Mouse (Mus musculus): ENCODE measurements around the gene Cyp2e1.
A peak's percentile ranks its signal among the peaks of the same experiment; 100 is the strongest.

The Cyp2e1 gene

DNA sequence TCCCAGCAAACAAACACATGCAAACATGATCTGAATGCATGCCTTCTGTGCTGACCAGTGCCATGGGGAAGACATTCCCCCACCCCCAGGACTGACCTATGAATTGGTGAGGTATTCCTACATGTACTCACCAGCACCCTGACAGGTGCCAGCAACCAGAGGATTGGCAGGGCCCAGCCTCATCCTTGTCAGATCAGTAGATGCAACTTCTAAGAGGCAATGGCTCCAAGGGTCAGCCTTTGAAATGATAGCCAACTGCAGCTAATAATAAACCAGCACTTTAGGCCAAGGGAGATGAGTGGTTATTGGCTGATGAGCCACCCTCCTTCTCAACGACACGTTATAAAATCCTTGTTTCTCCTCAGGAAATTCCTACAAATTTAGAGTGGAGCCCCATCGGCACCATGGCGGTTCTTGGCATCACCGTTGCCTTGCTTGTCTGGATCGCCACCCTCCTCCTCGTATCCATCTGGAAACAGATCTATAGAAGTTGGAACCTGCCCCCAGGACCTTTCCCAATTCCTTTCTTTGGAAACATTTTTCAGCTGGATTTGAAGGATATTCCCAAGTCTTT lies at the start of gene Cyp2e1:
Cyp2e1 (plus strand) TSS at position 293 of the 574 bp plus-strand sequence.
- peak; percentile 24; the same call in 1 of the 2 replicates for TF ChIP-seq GATA4 (IDR thresholded peaks at IDR 0.05; ENCODE audit: insufficient replicate concordance, low read length)

GRCm38 (mm10) chr7:140717155-140718055 lies 46.1 kb upstream of the Cyp2e1 start:
- TF ChIP-seq GATA4 (IDR thresholded peaks at IDR 0.05; ENCODE audit: insufficient replicate concordance, low read length) = peak; percentile 86

DNA sequence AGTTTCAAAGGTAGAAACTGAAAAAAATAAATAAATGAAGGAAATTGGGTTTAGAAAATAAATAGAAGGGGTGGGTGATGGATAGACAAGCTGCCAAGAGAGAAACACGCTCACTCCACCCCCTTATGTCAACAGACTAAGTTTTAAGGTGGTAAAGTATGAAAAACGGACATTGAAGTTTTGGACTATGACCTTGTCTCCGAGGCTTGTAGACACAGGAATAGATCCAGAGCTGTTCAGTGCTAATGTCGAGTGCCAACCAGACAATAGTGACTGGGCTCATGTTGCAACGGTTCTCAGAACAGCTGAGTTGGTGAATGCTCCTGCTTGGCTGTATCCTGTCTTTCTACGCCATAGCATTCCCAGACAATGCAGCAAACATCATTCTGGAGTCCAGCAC lies 42.4 kb upstream of the Cyp2e1 start:
- no peak for TF ChIP-seq GATA4 (IDR thresholded peaks at IDR 0.05; ENCODE audit: insufficient replicate concordance, low read length)

DNA sequence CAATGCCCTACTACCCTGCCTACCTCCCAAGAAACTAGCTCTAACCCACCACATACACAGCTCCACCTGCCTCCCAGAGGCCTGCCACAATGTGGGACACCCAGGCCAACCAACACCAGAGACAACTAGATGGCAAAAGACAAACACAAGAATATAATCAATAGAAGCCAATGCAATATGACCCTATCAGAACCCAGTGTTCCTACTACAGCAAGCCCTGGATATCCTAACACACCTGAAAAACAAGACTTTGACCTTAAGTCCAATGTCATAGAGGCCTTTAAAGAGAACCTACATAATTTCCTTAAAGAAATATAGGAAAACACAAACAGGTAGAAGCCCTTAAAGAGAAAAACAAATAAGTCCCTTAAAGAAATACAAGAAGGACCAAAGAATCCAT lies 38.0 kb upstream of the Cyp2e1 start:
- no peak for TF ChIP-seq GATA4 (IDR thresholded peaks at IDR 0.05; ENCODE audit: insufficient replicate concordance, low read length)

DNA sequence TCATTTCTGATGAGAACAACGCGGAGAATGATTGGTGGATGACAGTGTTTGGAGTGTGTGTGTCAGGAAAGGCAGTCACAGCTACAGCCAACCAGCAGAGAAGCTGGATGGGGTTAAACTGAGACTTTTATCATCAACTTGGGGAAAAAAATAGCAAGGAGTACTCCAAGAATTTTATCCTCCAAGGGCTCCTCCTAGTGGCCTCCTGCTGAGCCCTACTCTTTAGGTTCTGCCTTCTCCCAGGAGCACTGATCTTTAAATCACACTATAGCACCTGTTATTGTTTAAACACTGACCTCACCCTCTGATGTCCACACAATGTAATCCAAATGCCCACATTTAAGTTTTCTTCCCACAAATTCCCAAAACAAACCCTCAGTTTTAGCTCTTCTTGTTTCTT lies 30.4 kb upstream of the Cyp2e1 start:
- TF ChIP-seq GATA4 (IDR thresholded peaks at IDR 0.05; ENCODE audit: insufficient replicate concordance, low read length) = no peak

DNA sequence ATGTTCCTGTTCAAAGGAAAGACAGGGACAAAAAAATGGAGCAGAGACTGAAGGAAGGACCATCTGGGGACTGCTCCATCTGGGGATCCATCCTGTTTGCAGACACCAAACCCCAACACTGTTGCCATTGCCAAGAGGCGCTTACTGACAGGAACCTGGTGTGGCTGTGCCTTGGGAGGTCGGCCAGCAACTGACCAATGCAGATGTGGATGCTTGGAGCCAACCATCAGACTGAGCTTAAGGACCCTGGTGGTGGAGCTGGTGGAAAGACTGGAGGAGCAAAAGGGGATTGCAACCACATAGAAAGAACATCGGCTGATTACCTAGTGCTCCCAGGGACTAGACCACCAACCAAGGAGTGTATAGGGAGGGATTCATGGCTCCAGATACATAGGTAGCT lies 16.1 kb upstream of the Cyp2e1 start:
- no peak for TF ChIP-seq GATA4 (IDR thresholded peaks at IDR 0.05; ENCODE audit: insufficient replicate concordance, low read length)

GRCm38 (mm10) chr7:140748116-140748826 lies 15.3 kb upstream of the Cyp2e1 start:
- peak; percentile 60; the same call in 1 of the 2 replicates for TF ChIP-seq GATA4 (IDR thresholded peaks at IDR 0.05; ENCODE audit: insufficient replicate concordance, low read length)

- no peak for TF ChIP-seq GATA4 (IDR thresholded peaks at IDR 0.05; ENCODE audit: insufficient replicate concordance, low read length)
Observed at GRCm38 (mm10) chr7:140748827-140749160, 14.7 kb upstream of the Cyp2e1 start.

- no peak for TF ChIP-seq GATA4 (IDR thresholded peaks at IDR 0.05; ENCODE audit: insufficient replicate concordance, low read length)
Observed at GRCm38 (mm10) chr7:140754556-140754955, 9.0 kb upstream of the Cyp2e1 start.

DNA sequence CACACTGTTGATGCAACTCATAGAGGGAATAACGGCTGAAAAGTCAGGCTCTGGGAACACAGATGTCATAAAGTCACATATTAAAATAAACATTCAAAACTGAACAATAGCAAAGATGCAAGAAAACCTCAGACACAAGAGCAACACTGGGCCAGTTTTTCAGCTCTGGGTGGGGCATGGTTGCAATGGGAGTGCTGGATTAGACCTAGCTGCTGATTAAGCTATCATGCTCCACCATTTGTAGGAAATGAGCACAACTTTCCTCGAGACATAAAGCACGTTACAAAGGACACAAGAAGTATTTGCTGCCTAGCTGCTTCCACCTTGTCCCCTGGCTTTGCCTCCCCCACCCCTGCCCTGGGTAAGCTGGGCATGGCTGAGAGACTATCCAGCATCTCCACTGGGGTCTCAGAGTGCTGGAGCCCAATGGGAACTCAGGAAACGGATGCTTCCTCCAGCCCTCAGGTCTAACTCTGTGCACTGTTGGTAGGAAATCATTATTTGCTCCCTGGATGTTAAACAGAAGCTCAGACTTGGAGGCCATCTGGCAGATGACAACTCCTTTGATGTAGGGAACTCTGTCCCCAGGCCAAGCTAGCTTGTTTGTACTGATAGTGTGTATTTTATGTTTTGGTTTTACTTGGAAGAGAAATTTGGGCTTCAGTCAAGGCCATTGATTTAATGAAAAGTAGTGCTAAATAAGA lies 7.2 kb upstream of the Cyp2e1 start:
- TF ChIP-seq GATA4 (IDR thresholded peaks at IDR 0.05; ENCODE audit: insufficient replicate concordance, low read length) = peak; percentile 69; the same call in 1 of the 2 replicates

- no peak for TF ChIP-seq GATA4 (IDR thresholded peaks at IDR 0.05; ENCODE audit: insufficient replicate concordance, low read length)
Observed at GRCm38 (mm10) chr7:140760647-140761046, 2.9 kb upstream of the Cyp2e1 start.

- no peak for TF ChIP-seq GATA4 (IDR thresholded peaks at IDR 0.05; ENCODE audit: insufficient replicate concordance, low read length)
Observed at GRCm38 (mm10) chr7:140765888-140766739, 2.6 kb downstream of the Cyp2e1 start.

DNA sequence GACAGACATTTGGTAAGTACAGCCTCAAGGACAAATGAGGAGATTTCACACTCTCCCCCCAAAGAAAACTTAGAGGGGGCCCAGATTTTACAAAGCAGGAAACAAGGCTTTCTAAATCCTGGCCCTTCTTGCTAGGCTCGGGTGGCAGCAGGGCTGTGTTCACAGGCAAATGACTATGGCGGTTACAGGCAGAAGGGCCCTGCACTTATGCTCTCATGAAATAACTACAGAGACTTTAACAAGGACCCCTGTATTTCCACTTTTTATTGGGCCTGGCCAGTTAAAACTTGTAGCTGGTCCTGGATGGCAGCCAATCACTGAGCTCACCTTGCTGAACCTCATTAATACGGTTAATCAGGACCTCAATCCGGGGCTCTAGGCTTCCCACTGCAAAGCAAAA lies 17.0 kb downstream of the Cyp2e1 start:
- TF ChIP-seq GATA4 (IDR thresholded peaks at IDR 0.05; ENCODE audit: insufficient replicate concordance, low read length) = no peak

DNA sequence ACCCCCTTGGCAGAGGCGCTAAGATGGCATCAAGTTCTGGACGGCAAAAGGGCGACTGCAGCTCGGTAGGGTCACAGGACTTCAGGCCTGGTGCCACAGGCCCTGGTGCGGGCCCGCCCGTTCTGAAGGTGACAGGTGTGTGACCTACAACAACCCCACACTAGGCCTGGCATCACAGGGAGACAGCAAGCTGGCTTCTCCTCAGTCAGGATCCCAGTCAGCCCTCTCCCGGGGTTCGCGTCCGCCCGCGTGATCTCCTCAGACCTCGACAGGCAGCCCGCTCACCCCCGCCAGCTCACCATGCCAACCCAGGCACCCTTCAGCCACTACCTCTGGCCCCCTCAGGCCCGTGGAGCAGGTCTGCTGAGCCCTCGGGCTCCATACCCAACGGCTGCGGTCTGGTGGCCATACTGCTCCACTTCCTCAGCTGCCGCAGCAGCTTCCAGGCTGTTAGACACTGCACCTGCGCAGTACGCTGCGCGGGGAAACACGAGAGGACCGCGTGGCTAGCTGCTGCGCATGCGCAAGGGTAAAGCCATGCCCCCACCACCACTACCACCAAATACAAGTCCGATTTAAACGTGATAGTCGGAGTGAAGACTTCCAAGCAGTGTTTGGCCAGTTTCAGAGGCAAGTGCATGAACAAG lies 24.0 kb downstream of the Cyp2e1 start, which contains the start of gene Syce1:
Syce1 (minus strand) TSS at position 447 of the 647 bp plus-strand sequence.
- TF ChIP-seq GATA4 (IDR thresholded peaks at IDR 0.05; ENCODE audit: insufficient replicate concordance, low read length) = no peak
